Mouse (Mus musculus): ENCODE results near the gene Txk.

Gene Txk

DNA sequence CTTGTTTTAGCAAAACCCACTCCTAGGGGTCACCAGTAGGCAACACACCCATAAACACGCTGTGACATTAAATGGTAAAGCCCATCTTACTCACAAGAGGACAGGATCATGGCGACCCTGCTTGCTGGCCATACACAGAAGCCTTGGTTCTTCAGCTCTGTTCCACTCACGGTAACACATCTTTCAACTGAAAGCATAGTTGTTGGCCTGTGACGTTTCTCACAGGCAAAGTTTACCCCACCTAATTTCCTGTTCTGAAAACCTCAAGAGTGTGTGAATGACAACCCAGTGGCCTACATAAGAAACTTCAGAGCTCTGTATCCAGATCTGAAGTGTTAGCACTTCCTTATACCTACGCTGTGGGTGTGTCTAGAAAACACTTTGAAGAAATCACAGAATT, at the start of gene Txk:
TSS of gene Txk (minus strand) at position 193 of the 400 bp plus-strand sequence.
- no peak for DNase-seq (ENCODE audit: low read depth)

GRCm38 (mm10) chr5:72798563-72798962, 46.0 kb upstream of the Txk start:
- no peak for DNase-seq (ENCODE audit: low read depth)

DNA sequence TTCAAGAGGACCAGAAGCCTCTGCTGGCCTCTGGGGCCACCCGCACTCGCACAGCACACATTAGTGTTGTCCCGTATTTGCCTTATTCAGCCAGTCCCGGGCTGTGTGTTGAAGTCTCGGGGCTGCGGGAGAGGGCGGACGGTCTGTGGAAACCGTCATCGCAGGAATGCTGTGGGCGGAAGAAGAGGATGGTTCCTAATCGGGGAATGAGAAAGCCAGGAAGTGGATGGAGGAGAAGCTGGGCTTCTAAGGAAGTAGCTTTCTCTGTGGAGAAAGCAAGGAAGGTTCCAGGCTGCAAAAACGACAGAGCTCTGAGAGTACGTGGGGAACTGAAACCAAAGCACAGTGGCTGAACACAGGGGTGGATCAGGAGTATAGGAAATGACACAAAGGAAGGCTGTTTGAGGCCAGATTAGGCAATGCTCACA, 43.6 kb upstream of the Txk start:
- DNase-seq (ENCODE audit: low read depth), result no peak

GRCm38 (mm10) chr5:72793309-72793850, 40.8 kb upstream of the Txk start:
- no peak for DNase-seq (ENCODE audit: low read depth)

GRCm38 (mm10) chr5:72791789-72792188, 39.2 kb upstream of the Txk start:
- no peak for DNase-seq (ENCODE audit: low read depth)

DNA sequence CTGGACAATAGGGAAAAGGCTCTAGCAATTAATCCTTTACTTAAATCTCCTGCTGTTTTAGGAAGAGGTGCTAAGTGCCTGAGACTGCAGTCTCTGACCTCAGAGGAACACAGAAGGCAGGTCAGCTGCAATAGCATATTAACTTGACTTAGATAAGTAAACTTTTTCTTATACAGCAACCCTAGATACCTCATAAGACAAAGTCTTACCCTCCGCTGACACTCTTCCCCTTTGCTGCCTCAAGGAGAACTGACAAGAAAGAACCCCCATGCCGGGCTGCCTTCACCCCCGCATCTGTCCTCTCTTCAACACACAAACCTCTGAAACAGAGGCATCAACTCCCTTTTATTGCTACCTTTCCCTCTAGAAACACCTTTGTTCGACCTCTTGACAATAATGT, 38.8 kb upstream of the Txk start:
- no peak for DNase-seq (ENCODE audit: low read depth)

DNA sequence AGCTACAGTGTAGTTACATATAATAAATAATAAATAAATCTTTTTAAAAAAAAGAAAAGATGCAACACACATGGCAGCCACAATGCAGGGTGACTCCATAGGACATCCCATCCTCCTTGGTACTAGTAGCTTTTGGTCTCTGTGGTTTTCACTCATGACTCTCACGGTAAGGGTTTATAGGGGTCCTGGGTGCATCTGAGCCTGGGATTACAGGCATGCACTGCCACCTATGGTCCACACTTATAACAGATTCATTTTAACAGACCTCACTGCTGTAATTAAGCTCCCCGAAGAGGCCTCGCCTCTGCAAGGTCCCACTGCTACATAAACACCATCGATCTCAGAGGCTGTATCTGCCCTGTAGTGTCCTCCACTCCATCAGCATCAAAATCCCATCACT, 32.9 kb upstream of the Txk start:
- no peak for DNase-seq (ENCODE audit: low read depth)

DNA sequence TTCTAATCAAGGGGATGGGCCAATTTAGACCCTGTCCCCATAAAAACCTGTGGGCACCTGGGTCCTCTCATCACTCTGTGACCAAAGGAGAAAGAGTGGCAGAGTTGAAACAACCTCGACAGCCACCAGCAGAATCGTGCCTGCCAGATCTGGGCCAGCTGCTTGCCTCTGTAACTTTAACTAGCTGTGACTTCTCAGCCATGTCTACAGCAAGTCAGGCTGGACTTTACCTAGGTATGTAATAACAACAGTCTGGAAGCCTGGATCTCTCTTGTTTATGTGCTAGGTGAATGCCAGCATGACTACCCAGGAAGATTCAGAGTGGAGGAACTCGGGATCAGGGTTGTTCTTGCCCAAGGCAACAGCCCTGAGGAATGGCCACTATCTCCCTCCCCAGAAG, 32.1 kb upstream of the Txk start:
- DNase-seq (ENCODE audit: low read depth), result no peak

DNA sequence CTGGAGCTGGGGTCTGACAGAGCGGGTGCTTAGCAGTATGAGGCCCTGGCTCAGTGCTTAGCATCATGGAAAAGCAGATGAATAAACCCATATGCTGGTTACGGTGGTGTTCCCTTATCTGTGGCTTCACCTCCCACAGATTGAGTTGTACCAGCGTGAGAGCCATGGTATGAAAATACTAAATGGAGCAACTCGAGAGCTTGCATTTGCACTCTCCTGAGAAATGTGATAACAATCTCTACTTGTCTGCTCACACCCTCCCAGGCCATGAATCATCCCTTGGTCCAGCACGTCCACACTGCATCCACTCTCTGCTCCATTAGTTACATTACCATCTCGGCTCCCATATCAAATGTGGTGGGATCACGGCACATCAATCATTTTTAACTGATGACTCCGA, 31.4 kb upstream of the Txk start:
- no peak for DNase-seq (ENCODE audit: low read depth)

DNA sequence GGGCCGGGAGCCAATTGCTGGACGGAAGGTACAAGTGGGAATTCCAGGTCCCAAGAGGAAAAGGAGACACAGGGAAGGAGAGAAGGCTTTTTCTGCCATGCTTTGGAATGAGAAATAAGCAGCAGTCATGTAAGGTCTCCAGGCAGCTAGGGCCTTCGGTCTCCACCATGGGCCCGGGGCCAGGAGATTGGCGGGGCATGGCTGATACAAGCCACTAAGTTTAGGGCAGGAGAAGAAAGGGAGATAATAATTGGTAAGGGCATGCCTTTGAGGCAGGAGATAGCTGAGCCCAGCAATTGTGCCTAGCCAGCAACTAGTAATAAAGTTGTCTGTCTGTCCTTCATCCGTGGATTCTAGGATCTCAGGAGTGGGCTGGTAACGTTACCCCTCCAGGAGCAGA, 30.5 kb upstream of the Txk start:
- DNase-seq (ENCODE audit: low read depth), result no peak

DNA sequence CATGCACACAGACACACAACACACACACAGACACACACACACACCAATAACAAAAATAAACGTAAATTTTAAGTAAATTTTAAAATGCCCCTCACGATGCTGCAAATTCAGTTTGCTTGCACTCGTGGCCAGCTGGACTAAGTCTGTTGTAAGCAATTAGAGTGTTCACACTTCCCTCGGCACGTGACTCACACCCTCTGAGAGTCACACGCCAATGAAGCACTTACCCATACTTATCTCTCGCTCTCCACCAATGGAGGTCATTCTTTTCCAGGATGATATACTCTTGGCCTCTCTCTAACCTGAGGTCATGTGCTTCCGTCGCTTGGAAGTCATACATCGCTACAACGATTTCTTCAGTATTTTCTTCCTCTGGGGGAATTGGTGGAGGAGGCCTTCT, 29.2 kb upstream of the Txk start:
- DNase-seq (ENCODE audit: low read depth), result no peak

DNA sequence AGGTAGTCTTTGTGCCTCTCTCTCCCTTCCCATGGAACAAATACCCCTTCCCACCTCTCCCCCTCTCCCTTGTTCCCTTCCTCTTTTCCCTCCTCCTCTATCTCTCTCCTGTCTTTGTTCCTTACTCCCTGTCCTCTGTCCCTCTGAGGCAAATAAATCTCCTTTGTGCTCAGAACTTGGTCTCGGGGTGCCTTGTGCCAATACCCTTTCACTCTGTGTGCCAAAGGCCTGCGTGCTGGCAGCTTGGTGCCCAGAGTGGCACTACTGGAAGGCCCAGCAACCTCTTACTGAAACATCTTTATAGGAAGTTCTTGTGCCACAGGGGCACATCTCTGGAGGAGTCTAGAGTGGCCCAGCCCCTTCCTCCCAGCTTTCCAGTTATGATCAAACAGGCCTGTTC, 24.0 kb upstream of the Txk start:
- DNase-seq (ENCODE audit: low read depth), result no peak

DNA sequence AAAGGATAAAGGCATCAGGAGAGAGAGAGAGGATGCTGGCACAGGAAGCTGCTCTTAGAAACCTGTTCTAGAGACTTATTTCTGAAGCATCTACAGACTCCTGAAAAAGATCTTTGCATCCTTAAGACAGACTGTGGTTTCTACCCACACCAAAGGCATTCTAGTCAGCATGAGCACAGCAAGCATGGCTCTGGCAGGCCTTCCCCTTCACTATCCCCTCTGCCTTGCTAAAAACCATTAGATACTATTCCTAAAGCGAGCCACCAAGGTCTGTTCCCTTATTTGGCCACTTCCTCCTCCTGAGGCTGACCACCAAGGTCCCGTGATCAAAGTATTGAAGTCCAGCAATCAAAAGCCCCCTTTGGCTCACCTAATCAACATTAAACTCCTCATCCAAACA, 23.6 kb upstream of the Txk start:
- no peak for DNase-seq (ENCODE audit: low read depth)

GRCm38 (mm10) chr5:72769841-72770240, 17.3 kb upstream of the Txk start:
- DNase-seq (ENCODE audit: low read depth), result no peak

DNA sequence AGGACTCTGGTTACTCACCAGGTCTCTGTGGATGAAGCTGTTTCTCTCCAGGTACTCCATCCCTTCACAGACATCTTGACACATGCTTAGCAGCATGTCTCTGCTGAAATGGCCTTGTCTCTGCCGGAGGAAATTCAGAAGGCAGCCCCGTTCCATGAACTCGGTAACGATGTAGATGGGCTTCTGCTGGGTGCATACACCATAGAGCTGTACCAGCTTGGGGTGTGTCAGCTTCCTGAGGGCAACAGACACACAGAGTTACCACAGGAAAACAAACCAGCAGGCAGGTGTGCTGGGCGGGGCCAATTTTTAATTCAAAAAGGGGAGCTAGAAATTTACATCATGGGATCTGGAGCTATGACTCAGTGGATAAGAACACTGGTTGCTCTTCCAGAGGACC, 11.0 kb upstream of the Txk start:
- no peak for DNase-seq (ENCODE audit: low read depth)

DNA sequence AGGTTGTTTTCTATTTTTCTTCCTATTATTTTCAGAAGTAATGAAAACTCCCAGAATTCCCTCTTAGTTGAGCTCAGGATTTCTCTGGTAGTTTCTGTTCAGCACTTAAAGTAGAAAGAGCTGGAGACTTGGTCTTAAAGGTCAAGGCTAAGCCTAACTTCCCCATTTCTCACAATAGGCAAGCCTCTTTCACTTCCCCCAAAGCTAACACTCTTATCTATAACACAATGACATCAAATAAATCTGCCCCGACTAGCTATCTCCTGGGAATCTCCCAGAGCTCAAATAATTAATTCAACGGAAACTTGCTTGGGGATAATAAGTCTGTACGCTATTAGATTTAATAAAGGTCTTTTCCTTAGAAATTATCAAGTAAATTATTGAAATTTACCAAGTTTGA, 10.4 kb upstream of the Txk start:
- DNase-seq (ENCODE audit: low read depth), result no peak

DNA sequence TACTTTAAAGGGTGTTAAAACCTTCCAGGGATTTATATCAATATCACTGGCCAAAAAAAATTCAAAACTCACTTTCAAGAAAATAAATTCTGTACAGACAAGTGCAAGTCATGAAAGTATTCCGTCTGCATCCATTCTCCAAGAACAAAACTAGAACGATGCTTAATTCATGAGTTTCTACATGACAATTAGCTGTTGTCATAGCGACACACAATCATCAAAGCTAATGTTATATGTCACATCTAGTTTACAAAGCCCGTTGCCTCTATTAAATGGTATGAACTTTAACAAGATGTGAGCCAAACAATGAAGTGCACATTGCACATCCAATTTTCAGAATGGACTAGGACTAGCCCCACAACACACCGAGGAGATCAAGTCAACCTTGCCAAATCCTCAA, 9.2 kb upstream of the Txk start:
- no peak for DNase-seq (ENCODE audit: low read depth)

DNA sequence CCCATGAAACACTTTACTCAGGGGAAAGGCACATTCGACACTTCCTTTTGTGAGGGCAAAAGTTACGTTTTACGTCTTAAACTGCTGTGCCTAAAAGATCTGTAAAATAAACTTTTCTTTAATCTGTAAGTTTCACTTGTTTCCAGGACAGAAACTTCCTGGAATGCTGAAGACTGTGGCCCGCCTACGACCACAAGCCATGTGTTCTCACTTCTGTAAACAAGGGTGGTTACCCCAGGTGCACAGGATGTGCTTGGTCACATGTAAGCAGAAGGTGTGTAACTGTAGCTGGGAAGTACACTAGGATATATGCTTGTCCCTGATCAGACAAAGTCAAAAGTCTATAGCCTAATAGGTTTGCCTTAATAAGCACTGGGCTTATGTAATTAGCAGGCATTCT, 8.7 kb upstream of the Txk start:
- DNase-seq (ENCODE audit: low read depth), result no peak

- DNase-seq (ENCODE audit: low read depth), result no peak
Measured at GRCm38 (mm10) chr5:72758925-72759924, 6.6 kb upstream of the Txk start.

GRCm38 (mm10) chr5:72757155-72757773, 4.7 kb upstream of the Txk start:
- DNase-seq (ENCODE audit: low read depth), result peak; percentile 20

- no peak for DNase-seq (ENCODE audit: low read depth)
Measured at GRCm38 (mm10) chr5:72755941-72756340, 3.4 kb upstream of the Txk start.

DNA sequence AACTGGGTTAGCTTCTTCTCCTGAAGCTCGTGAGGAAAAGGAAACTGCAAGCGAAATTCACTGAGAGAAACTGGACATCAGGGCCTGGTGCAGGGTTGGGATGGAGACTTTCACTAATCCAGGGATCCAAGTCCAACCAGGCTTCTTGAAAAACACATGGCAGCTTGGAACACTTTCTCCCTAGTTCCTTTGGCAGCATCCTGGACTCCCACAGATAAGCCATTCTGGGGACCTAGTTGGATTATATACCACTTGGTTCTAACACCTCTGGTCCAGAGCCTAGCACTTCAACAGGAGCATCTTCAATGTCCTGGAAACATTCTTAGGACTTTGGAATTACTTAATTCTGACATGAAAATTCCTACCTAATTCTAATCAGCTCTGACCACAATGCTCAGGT, 2.5 kb upstream of the Txk start:
- DNase-seq (ENCODE audit: low read depth), result no peak

GRCm38 (mm10) chr5:72751056-72751758, 1.4 kb downstream of the Txk start:
- no peak for DNase-seq (ENCODE audit: low read depth)
